Mouse (Mus musculus): ENCODE measurements around the gene Nek6.

DNA sequence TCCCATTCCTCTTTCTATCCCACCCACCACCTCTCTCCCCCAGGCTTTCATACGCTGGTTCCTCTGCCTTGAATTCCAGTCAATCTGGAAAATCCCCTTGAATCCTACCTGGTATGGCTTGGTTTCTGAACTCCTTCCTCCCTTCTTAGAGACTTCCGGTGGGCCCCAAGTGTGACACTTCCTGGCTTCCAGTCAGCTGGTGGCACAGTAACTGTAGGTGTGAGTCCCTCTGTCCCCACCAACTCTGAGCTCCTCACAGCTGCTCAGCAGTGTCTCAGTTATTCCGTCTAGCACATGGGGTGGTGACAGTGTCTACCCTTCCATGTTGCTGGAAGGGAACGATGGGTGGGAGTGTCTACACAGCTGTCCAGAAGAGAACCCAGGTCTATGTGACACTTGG is 32.8 kb upstream of the Nek6 start:
- TF ChIP-seq CTCF (IDR thresholded peaks at IDR 0.05; ENCODE audit: low read depth): no peak
- no peak for TF ChIP-seq EP300 (IDR thresholded peaks at IDR 0.05; ENCODE audit: low read depth)

Data from liver, embryonic 14.5 days (tissue).